Mouse (Mus musculus) layer of hippocampus, adult 18-20 months (tissue): ENCODE data around the gene Gpha2. TPM values are rescaled to one million over a fixed set of nuclear protein-coding genes. Genes with fewer than 3 reads are reported as not detected.

Experiments
- DNase-seq, 2 experiments: peaks; one replicate each; pipeline ENCODE4 v3.0.0; 2022; ENCODE audit warnings: low spot score in 2 of 2
- microRNA-seq, 2 experiments: library from miRNA; unstranded; fragments of <30 nt; microRNA quantifications; one replicate each; pipeline ENCODE4 v1.2.0; 2021
- total RNA-seq, 2 experiments: library from RNA; stranded (reverse); gene quantifications; 2 replicates each; pipeline ENCODE4 v1.2.3; 2021

The Gpha2 gene
- total RNA-seq, 2 experiments from 2014 or later = not detected

- no peak for DNase-seq
Observed at GRCm38 (mm10) chr19:6272053-6272452, 45.9 kb downstream of the Gpha2 start.

GRCm38 (mm10) chr19:6272738-6273137 lies 46.6 kb downstream of the Gpha2 start:
- DNase-seq = peak in 1 of 2 experiments; percentile 77

GRCm38 (mm10) chr19:6273592-6273991 lies 47.4 kb downstream of the Gpha2 start:
- no peak for DNase-seq

GRCm38 (mm10) chr19:6273998-6274608 lies 47.9 kb downstream of the Gpha2 start:
- DNase-seq = no peak

GRCm38 (mm10) chr19:6275740-6276389 lies 49.7 kb downstream of the Gpha2 start:
- no peak for DNase-seq

- peak; percentile 96 to 98 for DNase-seq
Observed at GRCm38 (mm10) chr19:6276426-6277421, 50.5 kb downstream of the Gpha2 start, which contains the start of gene Ehd1. Ehd1 (plus strand) TSS chr19:6276725.

Small RNAs within 50 kb of the gene (microRNA-seq; reads per million reads assigned to microRNA genes)
- gene Mir192 = 16.8 to 22.2 reads per million in 2 experiments
- gene Mir194-2 = 27.4 to 46.6 reads per million in 2 experiments

Other genes with a start within 250 kb of the Gpha2 start
- gene Slc22a20, start 240.2 kb upstream of the Gpha2 start, total RNA-seq = not detected
- gene Capn1, start 210.5 kb upstream of the Gpha2 start, total RNA-seq = 10 to 100 TPM; 23.2 to 24.8 TPM
- 10 to 100 TPM; 43.4 to 44.5 TPM for gene Syvn1, start 179.8 kb upstream of the Gpha2 start, total RNA-seq
- 10 to 100 TPM; 48.0 to 52.0 TPM for gene Mrpl49, start 168.6 kb upstream of the Gpha2 start, total RNA-seq
- 100 to 1,000 TPM; 769 to 789 TPM for gene Fau, start 168.5 kb upstream of the Gpha2 start, total RNA-seq
- gene Znhit2, start 165.2 kb upstream of the Gpha2 start, total RNA-seq = 10 to 100 TPM; 34.6 to 36.2 TPM
- gene Tm7sf2, start 158.0 kb upstream of the Gpha2 start, total RNA-seq = 10 to 100 TPM; 22.4 to 24.4 TPM
- 10 to 100 TPM; 93.7 to 94.4 TPM for gene Vps51, start 149.1 kb upstream of the Gpha2 start, total RNA-seq
- not detected for gene Tmem262, start 146.3 kb upstream of the Gpha2 start, total RNA-seq
- gene Gm28374, start 144.1 kb upstream of the Gpha2 start, total RNA-seq = 1 to 10 TPM in 1 of 2 experiments, under 1 TPM in 1; 0.91 to 1.3 TPM
- gene Zfpl1, start 141.4 kb upstream of the Gpha2 start, total RNA-seq = 10 to 100 TPM; 36.6 to 42.0 TPM
- gene Cdca5, start 141.4 kb upstream of the Gpha2 start, total RNA-seq = not detected
- not detected for gene AC131692.1, start 132.0 kb upstream of the Gpha2 start, total RNA-seq
- gene Naaladl1, start 120.6 kb upstream of the Gpha2 start, total RNA-seq = under 1 TPM in 1 of 2 experiments, not detected in 1; 0.12 TPM
- 10 to 100 TPM; 15.5 to 15.6 TPM for gene Sac3d1, start 107.7 kb upstream of the Gpha2 start, total RNA-seq
- gene Snx15, start 98.1 kb upstream of the Gpha2 start, total RNA-seq = 10 to 100 TPM; 37.6 to 45.1 TPM
- under 1 TPM; 0.59 to 0.89 TPM for gene Batf2, start 85.4 kb upstream of the Gpha2 start, total RNA-seq
- 10 to 100 TPM; 83.2 to 84.8 TPM for gene Arl2, start 84.8 kb upstream of the Gpha2 start, total RNA-seq
- gene Majin, start 42.0 kb upstream of the Gpha2 start, total RNA-seq = not detected
- gene Ppp2r5b, start 9.5 kb downstream of the Gpha2 start, total RNA-seq = 100 to 1,000 TPM; 133 TPM
- gene Atg2a, start 15.3 kb downstream of the Gpha2 start, total RNA-seq = 10 to 100 TPM; 34.0 to 34.2 TPM
- gene Ehd1, start 50.3 kb downstream of the Gpha2 start, total RNA-seq = 10 to 100 TPM; 86.6 to 88.0 TPM
- gene Cdc42bpg, start 80.1 kb downstream of the Gpha2 start, total RNA-seq = 1 to 10 TPM; 4.8 to 5.6 TPM
- gene Men1, start 108.6 kb downstream of the Gpha2 start, total RNA-seq = 10 to 100 TPM; 63.0 to 71.3 TPM
- 10 to 100 TPM; 82.2 to 89.6 TPM for gene Map4k2, start 114.8 kb downstream of the Gpha2 start, total RNA-seq
- gene Sf1, start 137.3 kb downstream of the Gpha2 start, total RNA-seq = 100 to 1,000 TPM; 196 to 207 TPM
- 10 to 100 TPM; 26.4 to 27.2 TPM for gene Pygm, start 158.0 kb downstream of the Gpha2 start, total RNA-seq
- gene Rasgrp2, start 173.0 kb downstream of the Gpha2 start, total RNA-seq = 10 to 100 TPM; 29.4 to 32.4 TPM
- gene Nrxn2, start 192.4 kb downstream of the Gpha2 start, total RNA-seq = 100 to 1,000 TPM; 415 to 436 TPM